Mouse (Mus musculus): ENCODE measurements at regions not wholly inside any gene's neighbourhood (a gene's known extent, or its start where the extent isn't known, plus 50 kb on each side); places are given as distances from the start of the nearest gene placed in this dataset.

GRCm38 (mm10) chr15:24486235-24486634 is 927.3 kb downstream of the Basp1 start:
- H3K36me3 ChIP-seq (replicated peaks; ENCODE audit: insufficient read depth, low read length): no peaks in the 10 kb centered on the region
- no peak overlapping the region for H3K27ac ChIP-seq (ENCODE audit: low read depth)
- no peaks in the 10 kb centered on the region for H3K9me3 ChIP-seq (ENCODE audit: low read length)
- no peaks in the 10 kb centered on the region for H3K27me3 ChIP-seq (ENCODE audit: insufficient read depth, low read length)
- no peak overlapping the region for H3K9ac ChIP-seq (replicated peaks)
- ATAC-seq: no peak
- H3K4me1 ChIP-seq (ENCODE audit: insufficient read depth): no peaks in the 10 kb centered on the region
- TF ChIP-seq EP300 (IDR thresholded peaks at IDR 0.05; ENCODE audit: low read depth) (no peak), CTCF (IDR thresholded peaks at IDR 0.05; ENCODE audit: low read depth) (no peak)
- no peak for DNase-seq
- no peak overlapping the region for H3K4me2 ChIP-seq (ENCODE audit: low read depth, low read length)
- H3K4me3 ChIP-seq (ENCODE audit: low read depth, low read length): no peak overlapping the region
- 70% methylated on average over 2 of the region's 2 CpGs for WGBS (ENCODE audit: insufficient replicate concordance)

DNA sequence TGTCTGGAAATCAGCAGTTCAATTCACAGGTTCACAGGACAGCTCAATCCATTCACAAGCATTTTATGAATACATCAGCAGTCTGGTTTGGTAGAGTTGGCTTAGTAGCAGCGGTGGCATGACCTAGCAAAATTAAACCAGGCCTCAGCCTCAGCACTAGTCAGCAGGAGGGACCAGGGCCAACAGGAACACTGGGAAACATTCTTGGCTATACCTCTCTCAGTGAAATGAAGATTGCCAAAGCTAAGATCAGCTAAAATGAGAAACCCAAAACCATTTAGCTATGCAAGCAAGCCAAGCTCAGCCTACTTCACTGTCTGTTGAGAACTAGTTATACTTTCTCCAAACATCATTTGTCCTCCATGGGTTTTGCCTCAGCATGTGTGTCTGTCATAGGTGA is 945.3 kb downstream of the Basp1 start:
- no peak overlapping the region for H3K4me2 ChIP-seq (ENCODE audit: low read depth, low read length)
- TF ChIP-seq CTCF (IDR thresholded peaks at IDR 0.05; ENCODE audit: low read depth): no peak
- TF ChIP-seq EP300 (IDR thresholded peaks at IDR 0.05; ENCODE audit: low read depth): no peak
- no peaks in the 10 kb centered on the region for H3K27me3 ChIP-seq (ENCODE audit: insufficient read depth, low read length)
- no peak overlapping the region for H3K4me3 ChIP-seq (ENCODE audit: low read depth, low read length)
- ATAC-seq (no peak), DNase-seq (no peak)
- H3K27ac ChIP-seq (ENCODE audit: low read depth): no peak overlapping the region
- no peaks in the 10 kb centered on the region for H3K9me3 ChIP-seq (ENCODE audit: low read length)
- 69% methylated on average over 1 of the region's 1 CpGs for WGBS (ENCODE audit: insufficient replicate concordance)
- no peaks in the 10 kb centered on the region for H3K4me1 ChIP-seq (ENCODE audit: insufficient read depth)
- H3K9ac ChIP-seq (replicated peaks): no peak overlapping the region
- no peaks in the 10 kb centered on the region for H3K36me3 ChIP-seq (replicated peaks; ENCODE audit: insufficient read depth, low read length)

- Histone ChIP-seq H3K4me3 (ENCODE audit: low read depth, low read length) (no peak overlapping the region), H3K36me3 (replicated peaks; ENCODE audit: insufficient read depth, low read length) (no peaks in the 10 kb centered on the region), H3K27me3 (ENCODE audit: insufficient read depth, low read length) (no peaks in the 10 kb centered on the region), H3K9ac (replicated peaks) (no peak overlapping the region), H3K4me1 (ENCODE audit: insufficient read depth) (no peaks in the 10 kb centered on the region), H3K9me3 (ENCODE audit: low read length) (no peaks in the 10 kb centered on the region), H3K4me2 (ENCODE audit: low read depth, low read length) (no peak overlapping the region), H3K27ac (ENCODE audit: low read depth) (no peak overlapping the region)
- WGBS (ENCODE audit: insufficient replicate concordance): 88% methylated on average over 1 of the region's 1 CpGs
- TF ChIP-seq CTCF (IDR thresholded peaks at IDR 0.05; ENCODE audit: low read depth) (no peak), EP300 (IDR thresholded peaks at IDR 0.05; ENCODE audit: low read depth) (no peak)
- ATAC-seq: no peak
- DNase-seq: no peak
Observed at GRCm38 (mm10) chr15:24457726-24458125, 955.8 kb downstream of the Basp1 start.

DNA sequence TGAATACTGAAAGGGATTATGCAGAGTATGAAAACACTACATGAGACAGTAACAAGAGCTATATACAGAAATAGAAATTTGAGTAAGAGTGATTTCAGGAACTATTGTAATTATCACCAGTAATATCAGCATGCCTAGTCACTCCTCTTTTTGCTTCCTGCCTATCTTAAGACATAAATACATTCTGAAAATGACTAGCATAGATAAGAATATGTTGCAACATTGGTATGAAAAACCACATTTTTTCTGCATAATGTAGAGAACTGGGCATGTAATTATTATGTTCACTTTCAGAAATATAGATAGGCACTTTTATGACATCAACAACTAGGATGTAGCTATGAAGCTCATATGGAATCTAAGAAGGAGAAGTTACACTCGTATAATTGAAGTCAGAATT is 980.5 kb downstream of the Basp1 start:
- DNase-seq (no peak), ATAC-seq (no peak)
- H3K4me2 ChIP-seq (ENCODE audit: low read depth, low read length): no peak overlapping the region
- WGBS (ENCODE audit: insufficient replicate concordance): 49% methylated on average over 1 of the region's 1 CpGs
- TF ChIP-seq CTCF (IDR thresholded peaks at IDR 0.05; ENCODE audit: low read depth) (no peak), EP300 (IDR thresholded peaks at IDR 0.05; ENCODE audit: low read depth) (no peak)
- H3K9me3 ChIP-seq (ENCODE audit: low read length): no peaks in the 10 kb centered on the region
- H3K36me3 ChIP-seq (replicated peaks; ENCODE audit: insufficient read depth, low read length): no peaks in the 10 kb centered on the region
- H3K27ac ChIP-seq (ENCODE audit: low read depth): no peak overlapping the region
- no peaks in the 10 kb centered on the region for H3K27me3 ChIP-seq (ENCODE audit: insufficient read depth, low read length)
- H3K4me1 ChIP-seq (ENCODE audit: insufficient read depth): no peaks in the 10 kb centered on the region
- H3K4me3 ChIP-seq (ENCODE audit: low read depth, low read length): no peak overlapping the region
- H3K9ac ChIP-seq (replicated peaks): no peak overlapping the region

DNA sequence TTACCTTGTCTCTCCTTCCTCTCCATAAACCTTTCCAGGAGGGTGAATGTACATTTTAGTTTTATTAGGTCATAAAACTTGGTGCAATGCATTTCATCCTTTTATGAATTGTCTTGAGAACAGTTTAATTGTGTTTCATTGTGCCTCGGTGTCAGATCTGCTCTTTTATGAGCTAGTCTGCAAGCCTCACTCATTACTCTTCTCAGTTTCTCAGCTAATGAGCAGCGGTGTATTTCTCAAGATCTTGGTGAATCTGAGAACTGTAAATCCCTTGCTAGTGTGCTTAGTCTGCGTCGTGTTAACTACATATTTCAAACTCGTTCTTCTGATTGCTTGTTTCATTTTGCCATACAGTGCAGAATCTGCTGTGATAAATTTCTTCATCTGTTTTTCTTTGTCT is 984.4 kb downstream of the Basp1 start:
- TF ChIP-seq CTCF (IDR thresholded peaks at IDR 0.05; ENCODE audit: low read depth): no peak
- H3K9ac ChIP-seq (replicated peaks): no peak overlapping the region
- H3K4me2 ChIP-seq (ENCODE audit: low read depth, low read length): no peak overlapping the region
- no peaks in the 10 kb centered on the region for H3K27me3 ChIP-seq (ENCODE audit: insufficient read depth, low read length)
- no peaks in the 10 kb centered on the region for H3K36me3 ChIP-seq (replicated peaks; ENCODE audit: insufficient read depth, low read length)
- no peak overlapping the region for H3K27ac ChIP-seq (ENCODE audit: low read depth)
- no peak for DNase-seq
- no peak for ATAC-seq
- no peak overlapping the region for H3K4me3 ChIP-seq (ENCODE audit: low read depth, low read length)
- H3K4me1 ChIP-seq (ENCODE audit: insufficient read depth): no peaks in the 10 kb centered on the region
- H3K9me3 ChIP-seq (ENCODE audit: low read length): no peaks in the 10 kb centered on the region
- WGBS (ENCODE audit: insufficient replicate concordance): 73% methylated on average over 5 of the region's 5 CpGs

DNA sequence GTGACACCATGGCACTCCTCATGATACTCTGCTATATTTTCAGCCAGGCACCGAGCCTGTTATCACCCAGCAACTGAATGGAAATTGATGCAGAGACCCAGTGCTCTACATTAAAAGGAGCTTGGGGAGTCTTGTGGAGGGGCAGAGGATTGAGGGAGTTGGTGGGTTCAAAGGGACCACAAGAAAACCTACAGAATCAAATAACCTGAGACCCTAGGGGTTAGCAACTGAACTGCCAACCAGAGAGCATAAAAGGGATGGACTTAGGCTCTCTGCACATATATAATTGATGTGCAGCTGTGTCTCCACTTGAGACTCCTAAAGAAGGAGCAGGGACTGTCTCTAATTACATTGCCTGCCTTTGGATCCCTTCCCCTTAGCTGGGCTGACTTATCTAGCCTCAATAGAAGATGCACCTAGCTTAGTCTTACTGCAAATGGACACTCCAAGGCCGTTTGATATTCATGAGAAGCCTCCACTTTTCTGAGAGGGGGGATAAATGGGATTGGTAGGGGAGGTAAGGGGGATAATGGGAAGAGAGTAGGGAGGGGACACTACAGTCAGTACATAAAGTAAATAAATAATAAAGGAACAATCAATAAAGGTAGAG is 991.1 kb downstream of the Basp1 start:
- no peaks in the 10 kb centered on the region for H3K9me3 ChIP-seq (ENCODE audit: low read length)
- no peak overlapping the region for H3K4me2 ChIP-seq (ENCODE audit: low read depth, low read length)
- WGBS (ENCODE audit: insufficient replicate concordance): 47% methylated on average over 2 of the region's 2 CpGs
- H3K4me3 ChIP-seq (ENCODE audit: low read depth, low read length): no peak overlapping the region
- no peaks in the 10 kb centered on the region for H3K36me3 ChIP-seq (replicated peaks; ENCODE audit: insufficient read depth, low read length)
- H3K27ac ChIP-seq (ENCODE audit: low read depth): no peak overlapping the region
- no peaks in the 10 kb centered on the region for H3K4me1 ChIP-seq (ENCODE audit: insufficient read depth)
- ATAC-seq (no peak), DNase-seq (no peak)
- H3K27me3 ChIP-seq (ENCODE audit: insufficient read depth, low read length): no peaks in the 10 kb centered on the region
- no peak for TF ChIP-seq EP300 (IDR thresholded peaks at IDR 0.05; ENCODE audit: low read depth)
- TF ChIP-seq CTCF (IDR thresholded peaks at IDR 0.05; ENCODE audit: low read depth): no peak
- no peak overlapping the region for H3K9ac ChIP-seq (replicated peaks)

- Histone ChIP-seq H3K9ac (replicated peaks) (no peak overlapping the region), H3K27me3 (ENCODE audit: insufficient read depth, low read length) (no peaks in the 10 kb centered on the region), H3K36me3 (replicated peaks; ENCODE audit: insufficient read depth, low read length) (no peaks in the 10 kb centered on the region), H3K4me3 (ENCODE audit: low read depth, low read length) (no peak overlapping the region), H3K27ac (ENCODE audit: low read depth) (no peak overlapping the region), H3K4me1 (ENCODE audit: insufficient read depth) (no peaks in the 10 kb centered on the region), H3K4me2 (ENCODE audit: low read depth, low read length) (no peak overlapping the region), H3K9me3 (ENCODE audit: low read length) (no peaks in the 10 kb centered on the region)
- no peak for TF ChIP-seq EP300 (IDR thresholded peaks at IDR 0.05; ENCODE audit: low read depth)
- TF ChIP-seq CTCF (IDR thresholded peaks at IDR 0.05; ENCODE audit: low read depth): no peak
- ATAC-seq (no peak), DNase-seq (no peak)
- 58% methylated on average over 1 of the region's 1 CpGs for WGBS (ENCODE audit: insufficient replicate concordance)
Observed at GRCm38 (mm10) chr15:24419736-24420135, 993.8 kb downstream of the Basp1 start.
